Mouse (Mus musculus): ENCODE measurements around the gene Lair1.
"Not testable (repeated sequence)": the region's sequence is repeated elsewhere in the genome, so short reads cannot be mapped to it uniquely, and the experiment has no call there.

Gene Lair1

DNA sequence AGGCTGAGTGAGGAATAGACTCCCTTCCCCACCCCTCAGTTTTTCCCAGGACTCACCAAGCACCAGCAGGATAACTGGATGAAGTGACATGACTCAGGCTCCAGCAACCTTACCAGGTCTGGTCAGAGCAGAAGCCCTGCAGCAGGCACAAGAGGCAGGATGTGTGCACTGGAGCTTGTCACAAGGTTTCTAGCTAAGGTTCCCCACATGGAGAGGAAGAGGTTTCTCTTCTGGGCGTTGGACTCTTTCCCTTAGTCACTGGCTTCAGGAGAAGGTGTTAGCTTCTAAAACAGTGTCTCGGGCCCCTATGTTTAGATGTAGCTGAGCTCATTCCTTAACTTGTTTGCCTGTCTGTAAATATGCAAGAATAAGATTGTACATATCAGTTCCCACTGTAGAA, at the start of gene Lair1:
Gene Lair1, minus strand, starts transcription at position 192 of the 400 bp plus-strand sequence.
- DNase-seq (ENCODE audit: extremely low read depth, low read depth, low spot score), result no peak

DNA sequence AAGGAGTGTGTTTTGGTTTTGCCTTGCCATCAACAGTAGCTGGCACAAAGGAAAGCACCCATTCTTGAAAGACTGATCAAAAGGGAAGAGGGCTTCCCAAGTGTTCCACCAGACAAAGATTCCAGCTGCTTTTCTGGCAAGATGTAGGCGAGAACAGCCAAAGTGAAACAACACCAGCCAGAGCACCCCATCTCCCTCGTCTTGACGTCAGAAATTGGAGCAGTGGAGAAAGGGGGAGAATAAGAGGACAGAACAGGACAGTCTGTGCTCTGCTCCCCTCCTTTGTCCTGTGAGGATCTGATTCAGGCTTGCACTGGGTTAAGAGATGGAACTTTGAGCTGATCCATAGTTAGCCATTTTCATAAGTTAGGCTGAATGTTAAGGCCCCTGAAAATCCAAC, 48.8 kb upstream of the Lair1 start:
- DNase-seq (ENCODE audit: extremely low read depth, low read depth, low spot score), result no peak

- no peak for DNase-seq (ENCODE audit: extremely low read depth, low read depth, low spot score)
Measured at GRCm38 (mm10) chr7:4103411-4103810, 40.4 kb upstream of the Lair1 start.

DNA sequence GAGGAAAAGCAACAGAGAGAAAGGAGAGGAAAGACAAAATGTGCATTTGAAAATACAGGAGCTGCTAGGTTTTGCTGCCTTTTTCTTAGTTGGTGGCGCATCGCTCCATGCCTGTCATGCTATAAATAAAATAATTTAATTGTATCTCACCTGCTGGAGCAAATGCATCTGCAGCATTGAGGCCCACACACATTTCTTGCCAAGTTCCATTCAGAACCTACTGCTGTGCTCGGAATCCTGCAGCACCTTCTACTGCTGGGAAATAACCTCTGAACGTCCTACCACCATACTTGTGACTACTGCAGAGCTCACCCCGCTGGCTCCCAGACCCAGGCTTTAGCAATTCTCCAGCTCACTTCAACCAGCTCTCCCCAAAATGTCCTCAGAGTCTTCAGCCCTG, 38.1 kb upstream of the Lair1 start:
- DNase-seq (ENCODE audit: extremely low read depth, low read depth, low spot score), result no peak

DNA sequence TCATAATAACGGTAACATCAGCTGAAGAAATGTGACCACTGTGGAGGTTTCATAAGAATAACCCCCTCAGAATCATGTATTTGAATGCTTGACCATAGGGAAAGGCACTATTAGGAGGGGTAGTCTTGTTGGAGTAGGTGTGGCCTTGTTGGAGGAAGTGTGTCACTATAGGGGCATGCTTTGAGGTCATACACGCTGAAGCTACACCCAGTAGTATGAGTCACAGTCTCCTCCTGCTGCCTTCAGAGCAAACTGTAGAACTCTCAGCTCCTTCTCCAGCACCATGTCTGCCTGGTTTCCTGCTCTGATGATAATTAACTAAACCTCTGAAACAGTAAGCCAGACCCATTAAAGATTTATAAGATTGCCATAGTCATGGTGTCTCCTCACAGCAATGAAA, 35.8 kb upstream of the Lair1 start:
- no peak for DNase-seq (ENCODE audit: extremely low read depth, low read depth, low spot score)

- no peak for DNase-seq (ENCODE audit: extremely low read depth, low read depth, low spot score)
Measured at GRCm38 (mm10) chr7:4098301-4098700, 35.3 kb upstream of the Lair1 start.

DNA sequence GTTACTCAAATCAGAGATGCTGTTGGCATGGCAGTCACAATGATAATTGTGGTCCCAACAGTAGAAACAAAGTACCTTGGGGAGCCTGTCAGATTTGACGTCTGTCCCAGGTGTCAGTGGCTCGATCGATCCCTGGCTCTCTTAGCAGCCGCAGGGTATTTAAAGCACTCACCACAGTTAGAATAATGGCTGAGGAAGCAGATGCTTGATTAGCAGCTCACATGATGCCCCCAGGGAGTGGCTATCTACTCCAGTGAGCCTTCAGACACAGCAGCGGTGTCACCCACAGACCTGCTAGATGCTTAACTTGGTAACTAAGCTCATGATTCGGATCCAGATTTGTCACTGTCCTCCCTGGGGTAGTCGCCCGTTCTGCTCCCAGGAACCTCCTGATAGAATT, 28.2 kb upstream of the Lair1 start:
- no peak for DNase-seq (ENCODE audit: extremely low read depth, low read depth, low spot score)

DNA sequence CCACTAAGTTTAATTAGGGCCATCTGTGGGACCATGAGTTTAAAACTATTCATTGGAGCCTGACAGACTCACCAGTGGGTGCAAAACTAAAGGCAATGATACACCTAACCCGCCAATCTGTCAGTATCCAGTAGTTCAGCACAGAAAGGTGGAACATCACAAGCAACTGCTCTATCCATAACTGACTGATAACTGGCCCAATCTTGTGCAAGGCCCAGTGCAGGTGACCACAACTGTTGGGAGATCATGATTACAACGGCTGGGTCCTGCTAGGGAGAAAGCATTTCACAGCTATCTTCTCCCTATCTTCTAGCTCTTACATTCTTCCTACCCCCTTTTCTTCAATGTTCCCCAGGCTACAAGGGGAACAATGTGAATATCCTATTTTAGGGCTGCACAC, 25.7 kb upstream of the Lair1 start:
- no peak for DNase-seq (ENCODE audit: extremely low read depth, low read depth, low spot score)

GRCm38 (mm10) chr7:4087896-4088480, 25.0 kb upstream of the Lair1 start:
- DNase-seq (ENCODE audit: extremely low read depth, low read depth, low spot score), result no peak

- no peak for DNase-seq (ENCODE audit: extremely low read depth, low read depth, low spot score)
Measured at GRCm38 (mm10) chr7:4087238-4087895, 24.4 kb upstream of the Lair1 start.

- DNase-seq (ENCODE audit: extremely low read depth, low read depth, low spot score), result no peak
Measured at GRCm38 (mm10) chr7:4085562-4085961, 22.6 kb upstream of the Lair1 start.

- no peak for DNase-seq (ENCODE audit: extremely low read depth, low read depth, low spot score)
Measured at GRCm38 (mm10) chr7:4084161-4084560, 21.2 kb upstream of the Lair1 start.

- DNase-seq (ENCODE audit: extremely low read depth, low read depth, low spot score), result no peak
Measured at GRCm38 (mm10) chr7:4082804-4083203, 19.8 kb upstream of the Lair1 start.

DNA sequence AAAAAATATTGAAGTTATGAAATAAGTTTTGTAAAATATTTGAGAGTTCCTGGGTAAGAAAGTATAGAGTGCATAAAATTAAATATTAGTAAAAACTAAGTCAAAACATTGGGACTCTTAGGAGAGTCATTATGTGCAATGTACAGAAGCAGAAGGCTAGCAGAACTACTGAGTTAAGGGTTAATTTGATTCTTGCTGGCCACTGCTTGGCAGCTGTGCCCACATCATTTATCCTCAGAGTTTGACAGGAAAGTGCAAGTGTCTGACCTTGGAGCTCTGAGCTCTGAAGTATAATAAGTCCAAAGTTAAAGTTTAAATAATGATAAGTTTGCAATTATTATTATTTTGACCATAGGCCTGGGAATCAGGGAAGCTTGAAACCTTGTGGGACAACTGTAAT, 18.7 kb upstream of the Lair1 start:
- no peak for DNase-seq (ENCODE audit: extremely low read depth, low read depth, low spot score)

DNA sequence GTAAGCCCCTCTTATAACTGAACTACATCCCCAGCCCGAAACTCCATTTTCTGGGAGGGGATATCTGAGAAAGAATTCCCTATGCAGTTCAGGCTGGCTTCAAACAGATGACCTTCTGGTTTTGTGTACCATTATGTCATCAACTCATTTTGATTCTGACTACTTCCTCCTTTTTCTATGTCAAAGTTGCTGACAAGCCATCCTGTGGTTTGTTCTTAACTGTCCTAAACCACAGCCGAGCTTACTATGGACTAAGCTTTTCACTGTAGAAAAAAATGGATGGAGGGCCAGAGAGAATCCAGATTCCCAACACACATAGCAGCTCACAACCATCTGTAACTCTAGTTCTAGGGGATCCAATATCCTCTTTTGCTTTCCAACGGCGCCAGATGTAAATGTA, 17.5 kb upstream of the Lair1 start:
- no peak for DNase-seq (ENCODE audit: extremely low read depth, low read depth, low spot score)

DNA sequence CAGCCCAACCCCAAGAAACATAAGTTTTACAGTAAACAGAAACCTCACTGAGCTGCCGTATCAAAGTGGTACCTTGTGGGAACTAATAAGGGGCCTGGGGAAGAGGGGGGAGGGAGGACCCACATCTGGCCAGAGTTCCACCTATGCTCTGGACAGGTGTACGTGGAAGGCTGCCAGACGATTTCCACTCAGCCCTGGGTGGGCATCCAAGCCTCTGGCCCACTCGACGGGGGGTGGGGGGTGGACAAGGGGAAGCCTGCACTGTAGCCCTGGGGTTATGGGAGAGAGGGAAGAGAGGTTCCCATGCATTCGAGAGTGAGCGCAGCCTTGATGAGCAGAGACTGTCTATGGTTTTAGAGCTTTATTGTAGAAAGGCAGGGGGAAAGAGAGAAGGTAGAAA, 16.5 kb upstream of the Lair1 start:
- no peak for DNase-seq (ENCODE audit: extremely low read depth, low read depth, low spot score)

DNA sequence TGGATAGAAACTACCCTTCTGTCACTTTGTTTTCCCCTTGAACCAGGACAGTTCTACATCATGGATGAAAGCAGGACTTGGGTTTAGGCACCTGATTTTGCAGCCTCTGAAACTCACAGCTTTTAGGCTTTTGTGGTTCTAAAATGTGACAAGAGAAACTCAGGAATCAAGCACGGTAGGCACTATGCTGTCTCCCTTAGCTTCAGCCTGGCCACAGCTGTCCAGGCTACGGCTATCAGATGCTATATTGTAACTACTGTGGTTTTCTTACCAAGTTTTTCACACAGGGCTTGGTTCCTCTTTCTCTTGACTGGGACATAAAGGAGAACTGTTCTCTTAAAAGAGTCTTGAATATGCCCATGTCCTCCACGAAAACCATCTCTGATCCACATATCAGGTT, 10.1 kb upstream of the Lair1 start:
- DNase-seq (ENCODE audit: extremely low read depth, low read depth, low spot score), result no peak

DNA sequence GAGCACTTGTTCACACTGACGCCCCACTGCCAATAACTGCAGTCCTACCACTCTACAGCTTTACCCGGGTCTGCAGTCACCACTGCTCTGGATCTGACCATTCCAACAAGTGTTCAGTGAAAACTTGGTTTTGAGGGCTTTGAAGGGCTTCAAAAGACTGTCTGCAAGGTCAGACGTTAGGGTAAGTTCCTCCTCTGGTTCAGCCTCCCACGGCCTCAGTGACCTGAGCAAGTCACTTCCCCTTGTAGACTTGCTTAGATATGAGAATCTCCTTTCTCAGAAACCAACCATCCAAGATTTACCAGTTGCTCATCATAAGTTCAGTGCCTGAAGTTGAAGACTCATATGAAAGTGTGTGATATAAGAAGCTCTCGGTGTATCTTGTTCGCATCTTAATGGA, 8.1 kb upstream of the Lair1 start:
- DNase-seq (ENCODE audit: extremely low read depth, low read depth, low spot score), result no peak

GRCm38 (mm10) chr7:4063714-4064425, 866 bp upstream of the Lair1 start:
- no peak for DNase-seq (ENCODE audit: extremely low read depth, low read depth, low spot score)

- DNase-seq (ENCODE audit: extremely low read depth, low read depth, low spot score), result not testable (repeated sequence)
Measured at GRCm38 (mm10) chr7:4060602-4061188, 2.3 kb downstream of the Lair1 start.

GRCm38 (mm10) chr7:4026794-4027421, 36.1 kb downstream of the Lair1 start:
- DNase-seq (ENCODE audit: extremely low read depth, low read depth, low spot score), result no peak

DNA sequence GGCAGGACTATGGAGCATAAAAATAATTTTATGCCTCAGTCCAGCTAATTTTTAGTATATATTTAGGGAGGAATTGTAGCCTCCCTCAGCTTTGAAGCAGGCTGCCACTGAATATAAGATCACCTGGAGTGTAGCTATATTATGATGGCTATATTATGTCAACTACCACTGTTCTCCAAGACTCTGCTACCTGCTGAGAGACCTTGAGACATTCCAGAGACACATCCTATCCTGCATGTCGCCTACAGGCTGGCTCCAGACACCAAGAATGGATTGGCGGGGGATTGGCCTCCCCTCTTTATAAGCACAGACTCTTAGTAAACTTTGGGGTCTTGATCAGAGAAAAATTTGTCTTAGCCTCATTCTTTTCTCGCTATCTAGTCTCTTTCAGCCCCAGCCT, 58.4 kb downstream of the Lair1 start:
- not testable (repeated sequence) for DNase-seq (ENCODE audit: extremely low read depth, low read depth, low spot score)
